Mouse (Mus musculus) right cerebral cortex, postnatal 4 days (tissue): ENCODE data around the gene Atp11a.

ENCODE experiments used
- DNase-seq: peaks from one replicate; pipeline ENCODE4 v3.0.0-alpha.2; 2022

Gene Atp11a

DNA sequence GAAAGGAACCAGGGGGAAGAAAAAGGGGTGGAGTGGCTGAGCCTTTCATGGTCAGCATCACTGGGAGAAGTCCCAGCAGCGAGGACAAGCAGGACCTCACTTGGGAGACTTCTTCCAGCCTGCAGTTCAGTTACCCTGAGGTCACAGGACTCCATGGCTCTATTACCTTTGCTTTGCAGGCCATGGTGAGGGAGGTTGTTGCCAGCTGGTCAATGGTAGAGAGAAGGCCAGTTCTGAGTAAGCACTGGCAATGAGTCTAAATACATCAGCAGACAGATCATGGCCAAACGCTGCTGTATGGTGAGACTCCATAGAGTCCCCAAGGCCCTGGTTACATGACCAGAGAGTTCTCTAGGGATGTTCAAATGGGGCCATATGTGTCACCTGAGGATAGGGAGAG, 15.5 kb downstream of the Atp11a start:
- no peak for DNase-seq

DNA sequence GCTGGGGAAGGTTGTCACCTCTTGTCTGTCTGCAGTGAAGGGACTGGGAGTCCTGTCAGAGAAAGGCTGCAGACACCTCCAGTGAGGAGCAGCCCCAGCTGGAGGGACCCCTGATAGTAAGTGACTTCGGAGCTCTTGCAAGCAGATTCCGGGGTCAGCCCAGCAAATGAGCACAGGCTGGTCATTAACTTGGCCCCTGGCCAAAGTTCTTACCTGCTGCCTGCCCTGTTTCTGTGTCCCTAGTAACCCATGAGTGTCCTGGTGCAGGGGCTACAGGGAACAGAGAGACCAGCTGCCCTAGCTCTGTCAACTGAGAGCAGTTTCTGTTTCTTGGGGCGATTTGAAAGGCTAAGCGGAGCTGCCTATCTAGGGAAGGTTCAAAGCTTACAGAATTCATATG, 17.1 kb downstream of the Atp11a start:
- DNase-seq, result no peak

DNA sequence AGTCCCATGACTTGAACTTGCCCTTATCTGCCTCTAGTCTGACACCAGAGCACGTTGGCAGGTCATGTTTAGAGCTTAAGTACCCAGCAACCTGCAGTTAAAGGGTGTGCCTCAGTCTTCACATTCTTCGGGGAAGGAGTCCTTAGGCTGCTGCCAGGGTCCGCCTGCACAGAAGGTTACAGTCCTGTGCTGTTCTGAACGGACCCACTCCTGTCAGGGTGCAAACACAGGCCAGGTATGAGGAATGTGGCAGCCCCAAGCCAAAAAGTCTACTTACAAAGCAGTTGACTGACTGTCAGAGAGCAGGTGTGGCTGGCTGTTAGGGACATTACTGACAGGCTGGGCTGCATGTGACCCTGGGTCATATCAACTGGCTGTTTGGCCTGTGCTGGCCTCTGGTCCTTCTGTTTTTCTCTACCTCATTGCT, 18.1 kb downstream of the Atp11a start:
- no peak for DNase-seq

DNA sequence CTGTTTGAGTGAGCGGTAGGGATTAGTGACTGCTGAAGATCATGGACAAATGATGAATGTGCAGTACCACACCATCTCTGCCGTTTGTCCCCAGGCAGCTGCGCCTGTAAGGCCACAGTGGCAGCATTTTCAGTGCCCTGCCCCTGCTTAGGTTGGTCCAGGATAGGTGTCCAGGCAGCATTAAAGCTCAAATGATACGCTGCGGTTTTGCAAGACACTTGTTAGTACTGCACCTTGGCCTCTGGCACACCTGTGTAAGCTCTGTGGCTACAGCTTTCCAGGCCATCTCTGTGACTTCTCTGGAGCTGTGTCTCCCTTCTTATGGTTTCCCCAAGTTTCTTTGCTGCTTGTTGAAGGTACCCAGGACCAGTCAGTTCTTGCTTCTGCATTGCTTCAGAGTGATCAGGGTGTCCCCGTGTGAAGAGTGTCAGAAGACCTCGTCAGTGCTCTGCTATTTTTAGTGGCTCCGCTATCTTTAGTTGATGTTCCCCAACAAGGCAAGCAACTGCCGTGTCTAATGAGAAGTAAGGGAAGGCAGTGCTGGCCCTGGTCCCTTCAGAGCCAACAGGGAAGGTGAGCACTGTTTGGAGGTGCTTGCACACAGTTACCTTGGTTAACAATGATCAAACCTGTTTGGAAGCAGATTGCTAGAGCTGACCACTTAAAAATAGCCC, 18.6 kb downstream of the Atp11a start:
- no peak for DNase-seq

DNA sequence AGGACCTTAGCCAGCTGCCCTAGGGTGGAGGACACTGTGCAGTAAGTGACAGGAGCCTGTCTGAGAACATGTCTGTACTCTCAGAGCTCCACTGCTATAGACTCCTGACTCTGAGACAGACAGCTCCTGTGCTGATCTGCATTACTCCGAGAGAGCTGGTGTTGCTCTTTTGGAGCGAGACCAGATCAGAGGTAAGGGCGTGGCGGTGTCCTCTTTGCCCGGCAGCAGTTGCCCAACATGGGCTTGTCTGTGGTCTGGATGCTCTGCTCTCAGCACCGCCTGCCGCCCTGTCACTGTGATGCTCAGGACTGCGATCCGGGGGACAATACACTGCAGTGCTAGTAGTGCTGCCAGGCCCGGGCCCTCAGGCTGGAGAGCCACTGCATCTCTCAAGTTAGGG, 19.4 kb downstream of the Atp11a start:
- no peak for DNase-seq

DNA sequence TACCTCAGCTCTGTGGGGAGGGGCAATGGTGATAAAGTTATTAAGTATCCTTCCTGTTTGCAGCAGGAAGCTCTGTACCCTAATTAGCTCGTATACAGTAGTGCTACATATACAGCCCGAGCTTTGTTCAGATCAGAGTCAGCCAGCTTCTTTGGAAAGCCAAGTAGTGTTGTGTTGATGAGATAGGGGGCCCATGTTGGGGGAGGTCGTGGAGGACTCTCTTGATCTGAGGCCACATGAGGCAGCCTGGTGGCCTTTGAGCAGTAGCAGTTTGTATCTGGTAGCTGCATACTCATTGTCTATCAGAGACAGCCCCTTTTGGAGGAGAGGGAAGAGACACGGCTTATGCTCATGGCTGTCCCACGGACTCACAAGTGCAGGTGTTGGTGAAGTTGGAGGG, 20.4 kb downstream of the Atp11a start:
- DNase-seq, result no peak

DNA sequence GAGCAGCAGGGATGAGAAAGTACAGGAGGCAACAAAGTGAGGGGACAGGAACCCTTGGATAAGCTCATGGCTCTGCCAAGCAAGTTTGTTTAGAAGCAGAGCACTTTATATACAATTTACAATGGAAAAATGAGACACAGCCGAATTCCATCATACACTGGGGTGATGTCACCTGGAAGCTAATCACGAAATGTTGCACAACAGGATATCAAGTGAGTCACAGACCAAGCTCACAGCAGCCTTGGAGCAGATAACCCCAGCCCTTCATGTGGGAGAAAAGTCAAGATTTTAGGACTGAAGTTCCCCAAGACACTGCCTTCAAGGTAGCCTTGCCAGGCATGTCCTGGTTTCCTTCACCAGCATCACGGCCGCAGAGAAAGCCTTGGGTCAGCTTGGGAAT, 22.7 kb downstream of the Atp11a start:
- DNase-seq, result no peak

DNA sequence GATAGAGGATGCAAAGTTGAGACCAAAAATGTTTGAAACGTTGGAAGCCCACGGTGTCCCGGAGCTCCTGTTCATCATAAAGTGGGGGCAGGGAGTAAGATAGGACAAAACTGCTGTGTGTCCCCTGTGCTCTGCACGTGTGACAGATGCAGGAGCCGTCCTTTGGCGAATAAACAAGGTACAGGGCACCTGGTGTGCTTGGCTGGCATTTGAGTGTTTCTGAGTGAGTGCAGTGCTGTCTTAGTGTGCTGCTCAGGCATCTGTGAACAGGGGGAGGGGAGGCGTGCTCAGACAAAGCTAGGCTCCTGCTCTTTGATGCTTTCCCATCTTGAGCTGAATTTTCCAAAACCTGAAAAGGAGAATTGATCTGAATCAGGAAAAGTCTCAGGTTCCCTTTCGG, 28.7 kb downstream of the Atp11a start:
- DNase-seq, result no peak

DNA sequence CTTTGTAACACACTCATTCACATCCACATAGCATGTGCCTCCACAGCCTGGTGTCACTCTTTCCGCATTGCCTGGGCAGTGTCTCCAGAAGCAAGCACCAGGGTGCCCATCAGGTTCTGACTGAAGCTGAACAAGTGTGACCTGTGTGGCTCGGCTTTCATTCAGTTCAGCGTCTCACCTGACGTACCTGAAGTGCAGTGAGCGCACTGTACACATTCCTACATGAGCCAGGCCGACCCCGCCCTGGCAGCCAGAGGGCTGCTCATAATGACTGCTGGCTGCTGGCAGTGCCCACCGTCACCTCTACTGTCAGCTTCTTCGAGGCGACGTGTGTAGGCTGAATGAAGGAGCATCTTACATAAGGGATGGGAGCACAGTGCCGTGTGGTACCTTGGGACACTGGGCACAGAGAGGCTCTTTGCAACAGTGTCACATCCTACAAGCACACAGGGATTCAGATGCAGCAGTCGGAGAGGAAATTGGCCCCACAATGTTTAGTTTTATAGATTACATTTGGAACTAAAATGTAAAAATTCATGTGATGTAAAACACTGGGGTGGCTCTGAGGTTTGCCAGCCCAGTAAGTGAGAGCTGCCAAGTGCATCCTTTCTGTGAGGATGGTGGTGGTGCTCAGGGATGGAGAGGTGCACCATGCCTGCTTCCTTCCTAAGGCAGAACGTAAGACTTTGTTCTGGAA, 29.6 kb downstream of the Atp11a start:
- no peak for DNase-seq

DNA sequence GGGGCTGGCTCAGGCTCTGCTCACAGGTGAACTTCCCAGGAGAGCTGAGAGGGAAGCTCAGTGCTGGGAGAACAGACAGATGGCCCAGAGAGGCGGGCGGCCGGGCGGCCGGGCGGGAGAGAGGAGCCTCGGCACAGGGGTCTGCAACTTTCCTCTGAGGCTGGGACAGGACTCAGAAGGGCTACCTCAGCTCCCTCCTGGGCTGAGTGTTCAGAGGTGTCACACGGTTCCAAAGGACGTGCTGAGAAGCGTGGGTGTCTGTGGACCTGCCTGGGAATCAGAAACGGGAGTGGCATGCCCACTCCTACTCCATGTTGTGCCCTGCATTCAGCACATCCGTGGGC, 30.1 kb downstream of the Atp11a start:
- DNase-seq, result no peak

DNA sequence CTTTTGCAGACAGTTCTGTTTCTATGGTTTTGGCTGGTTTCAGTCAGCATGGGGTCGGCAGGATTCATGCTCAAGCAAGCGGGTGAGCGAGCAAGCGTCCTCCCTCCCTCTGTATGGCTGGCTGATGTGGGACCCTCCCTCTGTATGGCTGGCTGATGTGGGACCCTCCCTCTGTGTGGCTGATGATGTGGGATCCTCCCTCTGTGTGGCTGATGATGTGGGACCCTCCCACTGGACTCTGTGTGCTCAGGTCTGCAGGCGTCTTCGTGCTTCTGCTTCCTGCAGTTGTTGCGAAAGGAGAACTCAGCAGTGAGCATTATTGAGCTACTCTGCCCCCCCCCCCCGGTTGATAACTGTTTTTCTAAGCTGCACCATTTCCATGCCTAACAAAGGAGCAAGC, 30.6 kb downstream of the Atp11a start:
- DNase-seq, result no peak

DNA sequence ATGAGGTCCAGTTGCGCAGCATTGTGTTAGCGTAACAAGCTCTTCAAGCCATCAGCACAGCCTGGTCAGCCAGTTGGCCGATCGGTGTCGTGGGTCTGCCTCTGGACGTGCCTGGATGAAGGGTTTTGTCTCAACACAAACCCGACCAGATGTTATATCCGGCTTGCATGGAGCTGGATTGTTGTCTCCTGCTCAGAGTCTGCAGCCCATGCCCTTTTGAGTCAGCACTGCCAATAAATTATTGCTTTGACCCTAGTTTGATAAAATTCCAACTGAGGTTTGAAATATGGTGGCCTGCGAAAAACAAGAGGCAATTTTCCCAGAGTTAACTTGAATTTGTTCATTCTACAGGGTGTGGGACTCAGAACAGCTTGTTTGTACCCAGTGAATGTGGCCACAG, 31.9 kb downstream of the Atp11a start:
- DNase-seq, result no peak

DNA sequence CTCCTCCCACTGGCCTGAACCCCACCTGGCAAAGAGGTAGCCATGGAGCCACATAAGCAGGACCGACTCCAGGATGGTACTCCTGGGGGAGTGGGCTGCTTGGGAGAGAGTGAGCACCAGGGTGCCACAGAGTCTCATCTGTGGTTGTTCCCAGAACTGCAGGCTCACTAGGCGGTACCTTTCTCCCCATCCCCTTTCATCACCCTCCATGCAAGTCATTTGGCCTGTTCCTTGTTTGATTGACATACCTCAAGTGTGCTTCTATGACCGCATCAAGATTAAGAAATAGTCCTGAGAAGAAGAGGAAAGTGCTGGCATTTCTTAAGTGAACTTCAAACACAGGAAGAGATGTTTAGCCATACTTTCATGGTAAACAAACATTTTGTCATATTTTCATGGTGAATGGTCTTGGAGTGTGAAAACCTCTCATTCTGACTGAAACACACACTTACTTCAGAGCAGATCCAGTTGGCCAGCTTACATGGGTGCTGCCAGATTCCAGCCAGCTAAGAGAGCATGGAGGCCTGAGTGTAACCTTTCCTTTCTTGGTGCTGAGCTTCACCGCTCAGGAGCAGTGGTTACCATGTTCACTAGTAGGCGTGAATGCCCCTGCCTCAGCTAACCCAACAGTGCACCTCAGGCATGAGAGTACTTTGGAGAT, 38.3 kb downstream of the Atp11a start:
- no peak for DNase-seq

DNA sequence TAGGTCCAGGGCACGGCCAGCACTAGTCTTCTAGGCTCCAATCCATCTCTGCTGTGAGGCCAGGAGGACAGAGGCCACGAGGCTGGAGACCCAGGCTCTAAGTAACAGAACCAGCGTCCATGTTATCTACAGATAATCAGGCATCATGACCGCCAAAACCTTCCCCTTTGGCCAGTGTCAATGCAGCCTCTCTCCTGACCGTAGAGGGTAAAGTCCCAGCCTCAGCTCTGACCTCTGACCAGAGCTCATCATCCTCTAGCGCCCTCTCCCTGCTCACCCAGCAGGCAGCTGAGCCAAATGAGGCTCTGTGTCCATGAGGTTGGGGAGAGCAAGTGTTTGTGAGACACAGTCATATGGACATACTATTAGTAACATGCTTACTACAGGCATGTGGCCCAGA, 42.3 kb downstream of the Atp11a start:
- no peak for DNase-seq

DNA sequence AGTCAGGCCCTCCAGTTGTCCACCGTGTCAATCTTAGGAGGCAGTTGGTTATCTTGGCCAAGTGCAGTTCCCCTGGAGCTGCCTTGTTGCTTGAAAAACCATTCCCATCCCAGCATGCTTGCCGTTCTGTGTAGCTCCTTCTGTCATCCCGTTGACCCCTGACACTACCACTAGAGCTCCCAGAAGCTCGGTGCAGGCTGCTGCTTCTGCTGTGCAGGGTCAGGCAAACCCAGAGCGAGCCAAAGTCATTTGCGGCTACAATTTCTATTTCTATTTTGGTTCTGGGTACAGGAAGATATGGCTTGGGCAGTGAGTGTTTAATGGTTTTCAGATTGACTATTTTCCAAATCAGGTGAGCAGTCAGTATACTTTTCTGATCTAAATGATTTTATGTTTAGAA, 43.0 kb downstream of the Atp11a start:
- no peak for DNase-seq

DNA sequence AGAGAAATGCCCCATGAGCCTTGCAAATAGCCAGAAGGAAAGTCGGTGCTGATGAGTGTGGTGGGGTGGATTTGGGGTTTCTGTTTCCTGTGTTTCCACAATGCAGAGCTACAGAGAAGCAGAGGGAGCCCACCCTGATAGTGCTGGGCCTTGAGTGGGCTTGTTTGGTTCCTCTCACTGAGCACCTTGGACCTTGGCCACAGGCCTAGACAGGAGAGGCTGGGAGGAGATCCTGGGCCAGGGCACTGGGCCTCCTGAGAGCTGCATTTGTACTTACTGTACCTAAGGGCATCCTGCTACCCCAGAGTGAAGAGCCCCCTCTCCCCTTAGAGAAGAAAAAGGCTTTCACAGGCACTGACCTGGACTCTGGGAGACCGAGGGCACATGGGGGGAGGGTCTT, 43.4 kb downstream of the Atp11a start:
- no peak for DNase-seq

DNA sequence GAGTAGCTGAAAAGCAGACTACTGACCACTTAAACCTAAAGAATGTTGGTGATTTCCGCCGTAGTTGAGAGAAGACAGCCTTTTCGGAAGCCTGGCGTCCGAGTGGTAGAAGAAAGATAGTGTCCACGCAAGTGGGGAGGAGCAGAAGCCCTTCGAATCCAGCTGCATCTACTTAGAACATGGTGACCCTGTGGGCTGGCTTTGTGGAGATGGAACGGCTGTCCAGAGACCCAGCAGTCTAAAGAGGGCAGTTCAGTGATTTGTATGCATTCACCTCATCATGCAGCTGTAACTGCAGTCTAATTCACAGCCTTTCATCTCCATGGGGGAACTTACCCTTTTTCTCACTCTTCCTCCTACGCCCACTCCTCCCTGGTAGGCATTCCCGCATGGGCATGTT, 44.8 kb downstream of the Atp11a start:
- DNase-seq, result no peak

DNA sequence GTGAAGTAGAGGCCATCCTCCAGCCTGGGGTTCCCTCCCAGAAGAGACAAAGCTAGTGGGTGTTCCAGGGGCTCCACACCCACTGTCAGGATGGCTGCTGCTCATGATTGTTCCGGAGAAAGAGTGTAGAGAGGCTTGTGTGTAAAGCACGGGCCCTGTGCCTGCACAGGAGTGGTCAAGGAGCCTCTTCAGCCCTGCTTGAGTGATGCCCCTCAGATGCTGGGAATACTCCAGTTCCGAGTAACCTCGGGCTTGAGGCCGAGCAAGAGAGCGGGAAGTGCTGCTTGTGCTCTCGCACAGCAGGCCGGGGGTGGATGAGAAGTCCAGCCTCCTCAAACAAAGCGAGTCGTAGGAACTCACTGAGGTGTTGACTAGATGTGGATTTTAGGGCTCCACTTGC, 46.3 kb downstream of the Atp11a start:
- no peak for DNase-seq

DNA sequence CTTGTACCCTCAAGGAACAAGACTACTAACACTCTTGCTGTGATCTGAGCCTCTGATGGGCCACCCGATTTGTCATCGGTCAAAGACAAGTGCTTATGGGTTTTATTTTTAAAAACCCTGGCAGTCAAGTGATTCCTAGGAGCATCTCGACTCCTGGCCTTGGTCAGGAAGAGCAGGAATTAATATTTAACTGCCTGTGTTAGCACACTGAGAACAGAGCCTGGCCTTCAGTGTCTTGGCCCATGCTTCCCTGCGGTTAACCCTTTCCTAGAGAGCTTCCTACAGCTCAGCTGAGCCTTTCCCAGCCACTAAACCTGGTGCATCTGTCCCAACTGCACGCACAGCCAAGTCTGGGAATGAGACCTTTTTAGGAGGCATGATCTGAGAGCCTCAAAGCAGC, 48.1 kb downstream of the Atp11a start:
- no peak for DNase-seq

DNA sequence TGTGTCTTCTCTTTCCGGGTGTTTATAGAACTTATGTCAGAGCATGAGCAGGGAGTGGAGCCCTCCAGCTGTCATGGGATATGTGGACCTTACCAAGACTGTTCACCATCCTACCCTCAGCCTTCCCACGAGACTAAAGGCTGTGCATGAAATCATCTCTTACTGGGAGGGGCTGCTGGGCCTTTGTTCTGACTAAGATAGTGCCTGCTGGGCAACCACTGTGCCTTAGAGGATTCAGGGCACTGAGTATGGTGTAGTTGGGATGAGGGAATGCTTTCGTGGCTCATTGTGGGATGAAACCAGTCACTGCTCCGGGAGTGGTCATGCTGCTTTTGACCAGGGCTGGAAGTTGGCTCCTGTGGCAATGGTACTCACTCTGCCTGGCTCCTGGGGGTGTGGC, 48.8 kb downstream of the Atp11a start:
- DNase-seq, result no peak

DNA sequence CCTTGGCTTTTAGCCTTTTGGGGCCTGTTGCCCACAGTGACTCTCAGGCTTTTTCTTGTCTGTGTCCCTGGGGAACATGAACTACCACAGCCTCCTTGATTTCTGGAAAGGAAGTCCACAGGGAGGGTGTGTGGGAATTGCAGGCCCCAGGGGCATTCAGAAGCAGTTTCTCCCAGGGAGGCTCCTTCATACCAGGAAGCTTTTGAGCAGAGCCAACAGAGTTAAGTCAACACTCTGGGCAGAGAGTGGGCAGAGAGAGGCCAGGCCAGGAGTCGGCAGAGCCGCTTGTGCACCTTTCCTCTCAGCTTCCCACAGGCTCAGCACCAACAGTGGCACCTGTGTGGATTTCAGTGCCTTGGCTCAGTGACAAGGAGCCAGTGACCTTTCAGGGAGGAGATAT, 51.2 kb downstream of the Atp11a start:
- no peak for DNase-seq

DNA sequence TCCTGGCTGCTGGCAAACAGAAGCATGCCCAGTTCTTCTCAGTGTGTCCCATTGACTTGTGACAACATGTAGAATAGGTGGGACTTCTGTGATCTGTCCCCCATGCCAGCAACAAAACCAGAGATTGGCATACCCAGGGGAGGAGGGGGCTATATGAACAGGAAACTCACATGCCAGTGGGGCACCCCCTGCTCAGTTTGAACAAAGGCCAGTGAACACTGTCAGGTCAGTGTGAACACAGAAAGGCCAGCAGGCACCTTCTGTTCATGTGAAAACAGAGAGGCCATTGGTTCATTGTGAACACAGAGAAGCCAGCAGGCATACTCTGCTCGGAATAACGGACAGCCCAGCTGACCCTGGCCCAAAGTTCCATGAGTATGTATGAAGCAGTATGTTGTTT, 52.7 kb downstream of the Atp11a start:
- no peak for DNase-seq

DNA sequence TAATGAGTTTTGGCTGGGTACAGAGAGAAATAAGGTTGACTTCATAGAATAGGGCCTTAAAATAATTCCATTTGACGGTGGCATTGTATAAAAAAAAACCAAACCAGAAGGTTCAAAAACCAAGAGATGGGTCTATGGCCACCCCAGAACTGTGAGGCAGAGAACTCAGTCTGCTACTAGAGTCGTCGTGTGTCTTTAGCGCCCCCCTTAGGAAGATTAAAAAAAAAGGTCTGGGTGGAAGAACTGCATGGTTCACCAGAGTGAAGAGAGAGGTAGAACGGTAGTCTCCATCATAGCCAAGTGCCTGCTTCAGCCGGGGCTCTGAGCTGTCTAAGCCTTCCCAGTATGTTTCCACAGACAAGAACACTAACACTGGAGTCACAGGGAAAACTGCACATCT, 54.4 kb downstream of the Atp11a start:
- DNase-seq, result no peak

DNA sequence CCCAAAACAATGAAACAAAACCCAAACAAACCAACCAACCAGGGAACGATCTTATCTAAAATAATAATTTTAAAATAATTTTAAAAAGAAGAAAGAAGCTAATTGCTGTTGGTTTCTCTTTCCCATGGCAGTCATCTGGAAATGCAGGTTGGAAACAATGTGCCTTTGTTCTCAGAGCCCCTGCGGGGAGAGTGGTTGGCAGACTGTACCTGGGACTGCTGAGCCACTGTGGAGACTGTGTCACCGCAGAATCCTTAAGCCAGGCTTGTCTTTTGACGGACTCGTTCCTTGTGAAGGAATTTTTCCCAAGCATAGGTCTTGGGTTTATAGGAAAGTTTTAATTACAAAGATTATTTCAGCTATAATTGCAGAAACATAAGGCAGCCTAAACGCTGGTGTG, 59.6 kb downstream of the Atp11a start:
- DNase-seq, result no peak

DNA sequence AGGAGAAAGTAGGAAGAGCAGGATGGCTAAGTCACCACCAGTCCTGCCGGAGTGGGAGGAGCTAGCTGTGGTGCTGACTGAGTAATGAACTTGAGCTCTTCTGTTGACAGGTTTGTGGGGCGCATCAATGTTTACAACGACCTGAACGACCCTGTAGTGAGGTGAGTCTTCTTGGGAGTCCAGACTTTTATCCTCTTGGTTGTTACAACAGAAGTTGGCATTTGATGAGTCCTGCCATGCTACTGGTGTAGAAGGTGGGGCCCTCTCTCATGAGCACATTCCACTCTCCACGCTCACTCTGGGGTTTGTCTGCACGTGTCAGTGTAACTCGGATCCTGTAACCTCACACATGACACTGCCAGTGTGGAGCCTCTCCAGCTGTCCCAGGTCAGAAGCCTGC, 66.1 kb downstream of the Atp11a start:
- no peak for DNase-seq
